Mouse (Mus musculus): Measurements from ENCODE around the gene Kctd17.

GRCm38 (mm10) chr15:78437237-78438017 lies 9.1 kb downstream of the Kctd17 start:
- TF ChIP-seq EP300 (IDR thresholded peaks at IDR 0.05) (no peak), CTCF (IDR thresholded peaks at IDR 0.05) (no peak)
